Mouse (Mus musculus) E14TG2a.4 (cell line): ENCODE results near the gene Ilk.

Experiments used
- CTCF ChIP-seq: conservative IDR thresholded peaks from 2 replicates; pipeline ENCODE4 v1.5.1; 2014; ENCODE audit warnings: low read length
- POU5F1 ChIP-seq: IDR thresholded peaks from 2 replicates; pipeline ENCODE4 v1.6.1; 2014; ENCODE audit warnings: low read length, borderline replicate concordance

DNA sequence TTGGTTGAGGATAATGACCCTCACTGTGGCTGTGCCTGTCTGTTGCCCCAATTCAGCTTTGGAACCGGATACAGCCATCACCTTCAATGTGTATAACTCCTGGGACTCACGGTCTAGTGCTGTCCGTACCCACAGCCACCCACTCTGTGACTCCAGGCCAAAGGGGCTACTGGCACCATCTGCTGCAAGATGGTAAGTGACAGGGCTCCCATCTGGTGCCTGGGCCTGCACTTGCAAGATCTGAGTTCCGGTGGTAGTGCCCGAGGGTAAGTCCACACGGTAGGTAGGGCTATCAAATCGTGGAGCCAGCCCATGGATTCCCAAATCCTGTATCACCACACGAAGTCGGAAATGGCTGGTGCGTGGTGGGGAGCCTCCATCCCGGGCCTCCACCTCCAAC lies 27.9 kb downstream of the Ilk start:
- TF ChIP-seq CTCF (no peak), POU5F1 (no peak)
